In the genomic region with DNA sequence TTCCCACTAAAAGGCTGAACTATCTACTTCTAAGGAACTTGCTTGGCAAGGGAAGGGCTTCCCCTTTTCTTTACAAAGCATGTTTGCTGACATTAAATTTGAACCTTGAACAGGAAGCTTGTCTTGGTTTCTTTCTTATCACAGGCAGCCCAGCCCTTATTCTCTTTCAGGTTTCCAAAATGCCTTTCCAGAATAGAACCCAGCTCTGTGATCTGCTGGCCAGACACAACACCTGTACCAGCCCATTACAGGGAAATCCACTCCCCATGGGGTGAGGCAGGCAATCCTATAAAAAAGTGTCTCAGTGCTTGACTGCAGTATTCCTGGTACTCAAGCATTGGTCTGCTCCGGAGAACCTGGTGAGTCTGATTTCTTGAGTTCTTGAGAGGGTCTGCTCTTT, we compare ENCODE assay signal across 14 mouse cellular contexts. TPM values are rescaled to one million over a fixed set of nuclear protein-coding genes. Genes with fewer than 3 reads are reported as not detected.
"Had no signal": no experiment of that assay in that cellular context is flagged by ENCODE, and none has a peak within 500 bp of the region (broad histone marks: within the 10 kb centered on the region; RNA-seq: fewer than 3 reads in every experiment).

Sprr2a3 (plus strand) TSS at position 317 of the 400 bp plus-strand sequence.

RNA-seq across cellular contexts. Expression of gene Sprr2a3, which starts in this region (rescaled TPM):
- total RNA-seq: megakaryocyte progenitor cell, adult 5-6 weeks; midbrain, postnatal 0 days; monocyte, adult 5-6 weeks; neutrophil, adult 5-6 weeks had no signal
- polyA plus RNA-seq: liver, embryonic 13.5 days; liver, embryonic 15.5 days; liver, postnatal 0 days; lung, postnatal 0 days; macrophage; midbrain, embryonic 11.5 days; midbrain, embryonic 13.5 days; midbrain, embryonic 15.5 days; midbrain, postnatal 0 days; neural tube, embryonic 12.5 days; neural tube, embryonic 14.5 days had no signal
